Mouse (Mus musculus): ENCODE results near the gene Gimap3. TPM values are rescaled to one million over a fixed set of nuclear protein-coding genes. Genes with fewer than 3 reads are reported as not detected.

Gimap3 gene
- polyA plus RNA-seq, 1 experiment from 2014 or later: not detected

- Histone ChIP-seq H3K9me3 (no peaks in the 10 kb centered on the region), H3K9ac (no peak overlapping the region), H3K4me3 (replicated peaks) (no peak overlapping the region), H3K36me3 (replicated peaks) (no peaks in the 10 kb centered on the region), H3K27me3 (no peaks in the 10 kb centered on the region), H3K4me2 (no peak overlapping the region), H3K27ac (no peak overlapping the region), H3K4me1 (no peaks in the 10 kb centered on the region)
- no peak for ATAC-seq (ENCODE audit: low FRiP score)
- WGBS: 88% methylated on average over 3 of the region's 3 CpGs
These were observed 1.7 kb downstream of the Gimap3 start for GRCm38 (mm10) chr6:48768933-48769332.

- Histone ChIP-seq H3K9ac (no peak overlapping the region), H3K4me2 (no peak overlapping the region), H3K4me1 (no peaks in the 10 kb centered on the region), H3K27me3 (no peaks in the 10 kb centered on the region), H3K9me3 (no peaks in the 10 kb centered on the region), H3K27ac (no peak overlapping the region), H3K36me3 (replicated peaks) (no peaks in the 10 kb centered on the region), H3K4me3 (replicated peaks) (no peak overlapping the region)
- no peak for ATAC-seq (ENCODE audit: low FRiP score)
- WGBS: 76% methylated on average over 9 of the region's 9 CpGs
These were observed 2.3 kb downstream of the Gimap3 start for GRCm38 (mm10) chr6:48768178-48768869.

GRCm38 (mm10) chr6:48764496-48764895 lies 6.2 kb downstream of the Gimap3 start:
- Histone ChIP-seq H3K4me1 (no peaks in the 10 kb centered on the region), H3K27ac (no peak overlapping the region), H3K36me3 (replicated peaks) (no peaks in the 10 kb centered on the region), H3K9ac (no peak overlapping the region), H3K9me3 (no peaks in the 10 kb centered on the region), H3K27me3 (no peaks in the 10 kb centered on the region), H3K4me2 (no peak overlapping the region), H3K4me3 (replicated peaks) (no peak overlapping the region)
- WGBS: 96% methylated on average over 10 of the region's 10 CpGs
- ATAC-seq (ENCODE audit: low FRiP score): no peak

- H3K9ac ChIP-seq: no peak overlapping the region
- H3K4me1 ChIP-seq: no peaks in the 10 kb centered on the region
- 79% methylated on average over 7 of the region's 7 CpGs for WGBS
- no peak overlapping the region for H3K4me2 ChIP-seq
- H3K4me3 ChIP-seq (replicated peaks): no peak overlapping the region
- no peak for ATAC-seq (ENCODE audit: low FRiP score)
- no peak overlapping the region for H3K27ac ChIP-seq
- no peaks in the 10 kb centered on the region for H3K27me3 ChIP-seq
- H3K9me3 ChIP-seq: no peaks in the 10 kb centered on the region
- no peaks in the 10 kb centered on the region for H3K36me3 ChIP-seq (replicated peaks)
These were observed 6.9 kb downstream of the Gimap3 start for GRCm38 (mm10) chr6:48763567-48764270.

- Histone ChIP-seq H3K9ac (no peak overlapping the region), H3K4me1 (peaks cover 8% of the 10 kb centered on the region)
- WGBS: 86% methylated on average over 7 of the region's 7 CpGs
These were observed 23.3 kb downstream of the Gimap3 start for GRCm38 (mm10) chr6:48747091-48747966.

GRCm38 (mm10) chr6:48745959-48746889 lies 24.4 kb downstream of the Gimap3 start, which contains the start of gene Gimap5:
Gimap5 (plus strand) TSS chr6:48746197.
- H3K9me3 ChIP-seq: no peaks in the 10 kb centered on the region
- no peak within 1 kb of the TSS for H3K9ac ChIP-seq
- peaks cover 39% of the 10 kb centered on the region for H3K27me3 ChIP-seq
- no peaks in the 10 kb centered on the region for H3K36me3 ChIP-seq (replicated peaks)
- ATAC-seq (ENCODE audit: low FRiP score): no peak
- WGBS: 47% methylated on average over 16 of the region's 16 CpGs
- H3K4me3 ChIP-seq (replicated peaks): no peak within 1 kb of the TSS
- H3K4me1 ChIP-seq: peaks cover 10% of the 10 kb centered on the region
- no peak within 1 kb of the TSS for H3K4me2 ChIP-seq
- no peak within 1 kb of the TSS for H3K27ac ChIP-seq

More at GRCm38 (mm10) chr6:48747091-48747966, 23.3 kb downstream of the Gimap3 start:
- Histone ChIP-seq H3K27me3 (peaks cover 27% of the 10 kb centered on the region), H3K4me2 (no peak overlapping the region), H3K27ac (no peak overlapping the region), H3K4me3 (replicated peaks) (no peak overlapping the region), H3K9me3 (no peaks in the 10 kb centered on the region), H3K36me3 (replicated peaks) (no peaks in the 10 kb centered on the region)
- ATAC-seq (ENCODE audit: low FRiP score): no peak

GRCm38 (mm10) chr6:48745490-48745889 lies 25.2 kb downstream of the Gimap3 start:
- Histone ChIP-seq H3K4me3 (replicated peaks) (no peak overlapping the region), H3K4me1 (peaks cover 10% of the 10 kb centered on the region), H3K4me2 (no peak overlapping the region), H3K36me3 (replicated peaks) (no peaks in the 10 kb centered on the region), H3K9me3 (no peaks in the 10 kb centered on the region), H3K27me3 (peaks cover 46% of the 10 kb centered on the region), H3K9ac (no peak overlapping the region), H3K27ac (no peak overlapping the region)
- 61% methylated on average over 2 of the region's 2 CpGs for WGBS
- no peak for ATAC-seq (ENCODE audit: low FRiP score)

GRCm38 (mm10) chr6:48742422-48743351 lies 28.0 kb downstream of the Gimap3 start:
- Histone ChIP-seq H3K27me3 (peaks cover 47% of the 10 kb centered on the region), H3K9me3 (no peaks in the 10 kb centered on the region), H3K9ac (peak overlapping the region; percentile 33; the same call in 1 of the 2 replicates), H3K27ac (no peak overlapping the region), H3K4me3 (replicated peaks) (peak overlapping the region; percentile 48), H3K4me2 (peak overlapping the region; percentile 77), H3K4me1 (peaks cover 10% of the 10 kb centered on the region), H3K36me3 (replicated peaks) (no peaks in the 10 kb centered on the region)
- 0 out of 2 replicates have a peak, but pooled peaks have one; percentile 20 for ATAC-seq (ENCODE audit: low FRiP score)
- WGBS: 2% methylated on average over 52 of the region's 52 CpGs

- Histone ChIP-seq H3K9ac (no peak overlapping the region), H3K36me3 (replicated peaks) (no peaks in the 10 kb centered on the region), H3K4me2 (no peak overlapping the region), H3K9me3 (no peaks in the 10 kb centered on the region), H3K4me3 (replicated peaks) (no peak overlapping the region), H3K27ac (no peak overlapping the region), H3K27me3 (peaks cover 47% of the 10 kb centered on the region), H3K4me1 (peaks cover 10% of the 10 kb centered on the region)
- no peak for ATAC-seq (ENCODE audit: low FRiP score)
- WGBS: 41% methylated on average over 9 of the region's 9 CpGs
These were observed 28.9 kb downstream of the Gimap3 start for GRCm38 (mm10) chr6:48741711-48742206.

- Histone ChIP-seq H3K9me3 (no peaks in the 10 kb centered on the region), H3K36me3 (replicated peaks) (no peaks in the 10 kb centered on the region), H3K27ac (no peak overlapping the region), H3K9ac (no peak overlapping the region), H3K27me3 (peaks cover 47% of the 10 kb centered on the region), H3K4me3 (replicated peaks) (no peak overlapping the region), H3K4me1 (peaks cover 10% of the 10 kb centered on the region), H3K4me2 (no peak overlapping the region)
- 20% methylated on average over 3 of the region's 3 CpGs for WGBS
- ATAC-seq (ENCODE audit: low FRiP score): no peak
These were observed 29.4 kb downstream of the Gimap3 start for GRCm38 (mm10) chr6:48741273-48741672.

All from forebrain, embryonic 12.5 days (tissue).